Mouse (Mus musculus) hindbrain, postnatal 0 days (tissue): Measurements from ENCODE around the gene Echdc3. TPM values are rescaled to one million over a fixed set of nuclear protein-coding genes. Genes with fewer than 3 reads are reported as not detected.

Source experiments
- ATAC-seq: fragments of 200-750 bp; cut with Nextera tagmentation; 2 replicates; pipeline ENCODE4 v1.8.0; 2017; ENCODE audit warnings: mild to moderate bottlenecking, moderate TSS enrichment, moderate library complexity
- DNase-seq: peaks from one replicate; pipeline ENCODE4 v3.0.0-alpha.2; 2015; ENCODE audit warnings: low spot score
- H3K27ac ChIP-seq: fragments of 300-500 bp; sonication (generic); 2 replicates; pipeline ENCODE4 v1.5.1; 2014; ENCODE audit warnings: mild to moderate bottlenecking
- H3K27me3 ChIP-seq: fragments of 300-500 bp; sonication (generic); 2 replicates; pipeline ENCODE4 v1.6.1; 2014; ENCODE audit warnings: low read length, mixed read lengths; ENCODE audit not compliant: insufficient read depth
- H3K36me3 ChIP-seq: fragments of 300-500 bp; sonication (generic); 2 replicates; pipeline ENCODE4 v1.6.1; 2014; ENCODE audit warnings: low read length, mixed read lengths; ENCODE audit not compliant: insufficient read depth
- H3K4me1 ChIP-seq: fragments of 300-500 bp; sonication (generic); 2 replicates; pipeline ENCODE4 v1.6.1; 2014; ENCODE audit warnings: antibody characterized with exemption, low read length, mixed read lengths; ENCODE audit not compliant: insufficient read depth
- H3K4me2 ChIP-seq: fragments of 300-500 bp; sonication (generic); 2 replicates; pipeline ENCODE4 v1.6.1; 2014; ENCODE audit warnings: low read depth, mild to moderate bottlenecking, low read length, moderate library complexity, mixed read lengths
- H3K4me3 ChIP-seq: fragments of 300-500 bp; sonication (generic); 2 replicates; pipeline ENCODE4 v1.5.1; 2014; ENCODE audit warnings: low read length
- H3K9ac ChIP-seq: fragments of 300-500 bp; sonication (generic); replicated peaks from 2 replicates; pipeline ENCODE4 v1.6.1; 2014; ENCODE audit warnings: mild to moderate bottlenecking, low read length, moderate library complexity, mixed read lengths
- H3K9me3 ChIP-seq: fragments of 300-500 bp; sonication (generic); 2 replicates; pipeline ENCODE4 v1.6.1; 2016; ENCODE audit warnings: low read length, mixed read lengths
- CTCF ChIP-seq: IDR thresholded peaks from 2 replicates; pipeline ENCODE4 v1.5.1; 2016; ENCODE audit warnings: antibody characterized with exemption, control low read depth, low read depth
- WGBS: fragments of 180-500 bp; shearing (Covaris S2); extraction: QIAGEN DNeasy Blood & Tissue Kit; methylation state at CpG from one replicate; pipeline ENCODE4 v1.1.7; 2014; 5-methylcytosine and 5-hydroxymethylcytosine counted together
- polyA plus RNA-seq: library from polyadenylated mRNA; unstranded; fragments of >200 nt; fragmentation: Nextera tagmentation; extraction: Ambion mirVana; gene quantifications from 2 replicates; pipeline ENCODE4 v1.2.1, GENCODE M21; 2015
- total RNA-seq: library from RNA; depleted of rRNA; stranded (reverse); fragments of >200 nt; gene quantifications from 2 replicates; pipeline ENCODE4 v1.2.3, GENCODE M21; 2014

The Echdc3 gene
- total and polyA plus RNA-seq, 2 experiments from 2014 or later = 1.5 TPM

DNA sequence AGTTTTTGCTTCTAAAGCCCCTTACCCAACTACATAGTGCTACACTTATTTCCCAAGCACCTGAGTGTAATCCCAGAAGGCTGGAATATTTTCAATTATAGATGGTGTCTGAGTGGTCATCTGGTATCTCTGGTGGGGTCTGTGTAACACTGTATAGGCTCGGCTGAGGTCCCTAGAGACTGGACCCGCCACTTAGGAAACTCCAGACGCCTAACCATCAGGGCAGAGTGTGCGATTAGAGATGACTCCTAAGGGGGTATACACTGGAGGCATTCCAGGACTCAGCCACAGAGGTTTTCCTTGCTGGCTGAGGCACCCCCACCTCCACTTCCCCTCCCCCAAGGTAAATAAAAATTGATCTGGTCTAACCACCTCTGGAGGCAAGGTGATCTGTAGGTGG is 26.5 kb upstream of the Echdc3 start:
- 61% methylated on average over 4 of the region's 4 CpGs for WGBS
- no peaks in the 10 kb centered on the region for H3K4me1 ChIP-seq
- ATAC-seq = no peak

DNA sequence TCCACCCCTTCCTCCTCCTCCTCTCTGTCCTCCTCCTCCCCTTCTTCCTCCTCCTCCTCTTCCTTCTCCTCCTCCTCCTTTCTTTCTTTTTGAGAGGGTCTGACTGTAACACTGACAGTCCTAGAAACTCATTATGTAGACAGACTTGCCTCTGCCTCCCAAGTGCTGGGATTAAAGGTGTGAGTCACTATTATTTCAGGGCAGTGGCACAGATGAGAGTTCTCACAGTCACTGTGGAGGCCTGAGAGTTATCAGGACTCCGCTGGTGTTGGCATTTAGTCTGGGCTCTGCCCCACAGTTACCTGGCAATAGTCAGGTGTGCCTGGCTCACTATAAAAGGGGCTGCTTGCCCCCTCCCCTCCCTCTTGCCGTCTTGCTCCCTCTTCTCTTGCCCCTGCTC is 25.8 kb upstream of the Echdc3 start:
- whole genome bisulfite sequencing = 60% methylated on average over 2 of the region's 2 CpGs
- H3K27ac ChIP-seq = no peak overlapping the region
- H3K27me3 ChIP-seq = no peaks in the 10 kb centered on the region
- no peak for ATAC-seq
- no peak for TF ChIP-seq CTCF
- no peak for DNase-seq
- H3K4me2 ChIP-seq = no peak overlapping the region
- no peaks in the 10 kb centered on the region for H3K4me1 ChIP-seq
- no peak overlapping the region for H3K9ac ChIP-seq
- H3K9me3 ChIP-seq = no peaks in the 10 kb centered on the region
- H3K4me3 ChIP-seq = no peak overlapping the region
- H3K36me3 ChIP-seq = no peaks in the 10 kb centered on the region

More for the DNA sequence above, 26.5 kb upstream of the Echdc3 start:
- no peaks in the 10 kb centered on the region for H3K9me3 ChIP-seq
- no peaks in the 10 kb centered on the region for H3K36me3 ChIP-seq
- TF ChIP-seq CTCF = no peak
- H3K27me3 ChIP-seq = no peaks in the 10 kb centered on the region
- H3K4me3 ChIP-seq = no peak overlapping the region
- DNase-seq = no peak
- no peak overlapping the region for H3K27ac ChIP-seq
- H3K9ac ChIP-seq = no peak overlapping the region
- no peak overlapping the region for H3K4me2 ChIP-seq

DNA sequence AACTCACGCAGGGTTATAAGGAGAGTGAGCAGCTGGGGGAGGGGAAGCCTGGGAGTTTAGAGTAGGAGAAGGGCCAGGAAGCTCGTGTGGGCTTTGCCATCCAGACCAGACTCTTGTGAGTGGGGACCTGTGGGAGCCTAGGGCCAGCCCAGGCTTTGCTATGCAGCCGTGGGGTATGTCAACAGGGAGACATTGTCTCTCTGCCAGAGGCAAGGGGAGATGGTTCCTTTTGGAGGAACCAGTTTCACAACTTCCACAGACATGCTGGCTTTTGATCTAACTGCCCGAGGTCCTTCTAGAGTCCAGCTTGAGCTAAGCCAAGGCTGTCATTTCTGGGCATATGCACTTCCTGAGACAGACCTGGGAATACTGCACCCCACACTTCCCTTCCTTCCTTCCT is 25.4 kb upstream of the Echdc3 start:
- WGBS = 44% methylated on average over 4 of the region's 4 CpGs
- Histone ChIP-seq H3K4me2 (no peak overlapping the region), H3K4me1 (no peaks in the 10 kb centered on the region), H3K36me3 (no peaks in the 10 kb centered on the region), H3K9ac (no peak overlapping the region), H3K4me3 (no peak overlapping the region), H3K27ac (no peak overlapping the region), H3K27me3 (no peaks in the 10 kb centered on the region), H3K9me3 (no peaks in the 10 kb centered on the region)
- ATAC-seq (no peak), DNase-seq (no peak)
- TF ChIP-seq CTCF = no peak

DNA sequence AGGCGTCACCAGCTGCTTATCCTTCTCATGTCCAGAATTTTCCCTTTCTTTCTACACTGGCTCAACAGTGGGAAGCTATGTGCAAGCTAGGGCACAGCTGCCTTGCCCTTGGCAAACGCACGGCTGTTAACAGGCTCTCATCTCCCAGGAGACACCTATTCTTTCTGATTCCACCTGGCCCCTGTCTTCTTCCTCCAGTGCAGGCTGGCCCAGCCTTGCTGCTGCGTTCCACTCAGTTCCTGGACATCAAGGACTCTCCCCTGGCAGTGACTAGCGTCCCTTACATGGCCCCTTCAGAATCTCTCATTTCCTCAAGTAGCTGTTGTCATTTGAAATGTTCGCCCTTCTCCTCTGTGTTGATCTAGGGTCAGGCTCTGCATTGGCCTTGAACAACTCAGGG is 20.5 kb upstream of the Echdc3 start:
- Histone ChIP-seq H3K9me3 (no peaks in the 10 kb centered on the region), H3K27me3 (no peaks in the 10 kb centered on the region), H3K27ac (no peak overlapping the region), H3K9ac (no peak overlapping the region), H3K4me2 (no peak overlapping the region), H3K36me3 (no peaks in the 10 kb centered on the region), H3K4me3 (no peak overlapping the region), H3K4me1 (no peaks in the 10 kb centered on the region)
- ATAC-seq (no peak), DNase-seq (no peak)
- WGBS = 65% methylated on average over 6 of the region's 6 CpGs
- no peak for TF ChIP-seq CTCF

DNA sequence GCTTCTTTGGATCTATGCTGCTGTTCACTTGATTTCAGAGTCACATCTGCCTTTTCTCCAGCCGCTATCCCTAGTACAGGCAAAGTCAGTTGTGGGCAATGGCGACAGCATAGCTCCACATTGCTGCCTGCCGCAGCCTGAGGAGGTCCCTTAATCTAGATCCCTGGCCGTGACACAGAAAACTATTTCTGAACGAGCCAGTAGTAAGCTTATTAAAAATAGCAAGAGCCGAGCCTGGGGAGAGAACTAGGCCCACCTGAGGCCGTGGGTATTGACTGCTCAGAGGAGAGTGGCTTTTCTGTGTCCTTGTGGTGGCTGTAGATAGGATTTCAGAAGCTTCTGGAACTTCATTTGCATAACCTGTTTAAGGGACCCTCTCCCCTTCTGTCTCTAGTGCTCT is 19.9 kb upstream of the Echdc3 start:
- Histone ChIP-seq H3K27ac (no peak overlapping the region), H3K36me3 (no peaks in the 10 kb centered on the region), H3K9me3 (no peaks in the 10 kb centered on the region), H3K9ac (no peak overlapping the region), H3K4me1 (no peaks in the 10 kb centered on the region), H3K4me3 (no peak overlapping the region), H3K4me2 (no peak overlapping the region), H3K27me3 (no peaks in the 10 kb centered on the region)
- WGBS = 81% methylated on average over 7 of the region's 7 CpGs
- no peak for TF ChIP-seq CTCF
- no peak for DNase-seq
- no peak for ATAC-seq

DNA sequence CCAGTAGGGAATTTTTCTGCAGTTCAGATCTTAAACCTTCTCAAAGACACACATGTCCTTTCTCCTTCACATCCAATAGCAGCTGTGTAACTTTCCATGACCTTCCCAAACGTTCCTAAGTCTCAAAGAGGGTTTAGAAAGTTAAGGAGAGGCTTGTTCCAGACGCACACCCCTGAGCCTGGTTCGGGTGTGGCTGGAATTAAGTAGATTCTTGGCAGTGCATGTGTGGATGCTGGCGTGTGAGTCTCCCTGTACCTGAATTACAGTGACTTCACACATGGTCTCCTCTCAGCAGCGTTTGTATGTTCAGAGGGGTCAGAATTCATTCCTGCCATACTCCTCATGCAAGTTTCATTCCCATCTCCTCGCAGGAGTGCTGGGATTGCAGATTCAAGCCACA is 18.0 kb upstream of the Echdc3 start:
- no peaks in the 10 kb centered on the region for H3K27me3 ChIP-seq
- H3K36me3 ChIP-seq = no peaks in the 10 kb centered on the region
- DNase-seq (no peak), ATAC-seq (no peak)
- H3K4me3 ChIP-seq = no peak overlapping the region
- H3K9ac ChIP-seq = no peak overlapping the region
- H3K4me2 ChIP-seq = no peak overlapping the region
- H3K9me3 ChIP-seq = no peaks in the 10 kb centered on the region
- 85% methylated on average over 6 of the region's 6 CpGs for WGBS
- no peaks in the 10 kb centered on the region for H3K4me1 ChIP-seq
- no peak for TF ChIP-seq CTCF
- no peak overlapping the region for H3K27ac ChIP-seq

DNA sequence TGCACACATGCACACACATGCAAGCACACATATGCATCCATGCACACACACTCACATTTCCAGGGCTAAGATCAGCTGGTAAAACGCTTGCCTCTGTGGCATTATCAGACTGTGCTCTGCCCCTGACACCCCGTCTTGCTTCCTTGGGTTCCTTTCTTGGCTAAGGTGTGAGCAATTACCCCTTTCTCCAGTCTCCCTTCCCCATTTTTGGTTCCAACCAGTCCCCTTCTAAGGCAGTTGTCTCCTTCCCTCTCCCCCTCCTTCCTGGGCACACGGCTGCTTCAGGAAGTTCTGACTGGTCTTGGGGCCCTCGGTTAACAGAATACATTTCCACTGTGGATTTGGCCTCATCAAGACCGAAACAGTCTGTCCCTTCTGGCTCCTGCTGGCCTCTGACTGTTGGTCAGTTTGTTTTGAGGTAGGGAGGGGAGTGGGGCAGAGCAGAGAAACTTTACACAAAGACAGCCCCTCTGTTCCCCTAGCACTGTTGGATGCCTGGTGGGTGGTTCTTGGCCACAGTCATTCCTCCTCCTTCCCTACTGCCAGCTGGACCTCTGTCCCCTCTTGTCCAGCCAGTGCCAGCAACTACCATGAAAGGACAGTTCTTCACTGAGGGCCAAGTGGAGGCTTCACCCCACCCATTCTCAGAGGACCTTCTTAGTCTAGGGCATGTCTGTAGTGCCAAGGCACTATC is 16.9 kb upstream of the Echdc3 start:
- no peaks in the 10 kb centered on the region for H3K36me3 ChIP-seq
- peak; percentile 49 for DNase-seq

More for the DNA sequence above, 16.9 kb upstream of the Echdc3 start:
- 53% methylated on average over 5 of the region's 5 CpGs for WGBS
- Histone ChIP-seq H3K4me3 (no peak overlapping the region), H3K9ac (no peak overlapping the region), H3K4me2 (no peak overlapping the region), H3K4me1 (no peaks in the 10 kb centered on the region), H3K9me3 (no peaks in the 10 kb centered on the region), H3K27ac (peak overlapping the region; percentile 18; the same call in 1 of the 2 replicates), H3K27me3 (no peaks in the 10 kb centered on the region)
- ATAC-seq = peak; percentile 88
- TF ChIP-seq CTCF = no peak
